Mouse (Mus musculus) granulocyte monocyte progenitor cell, adult 5-6 weeks (primary cell): ENCODE data around the gene Snd1. TPM values are rescaled to one million over a fixed set of nuclear protein-coding genes. Genes with fewer than 3 reads are reported as not detected.

ENCODE experiments used
- ATAC-seq: replicated peaks from 2 replicates; pipeline ENCODE4 v1.8.0; 2016; ENCODE audit warnings: mild to moderate bottlenecking, moderate TSS enrichment, inconsistent platforms; ENCODE audit not compliant: poor library complexity, severe bottlenecking
- total RNA-seq, 2 experiments: library from RNA; stranded (forward) in 1 of 2; stranded (reverse) in 1 of 2; fragments of 200-712, 200-1000 nt in 1 of 2; fragments of >200 nt in 1 of 2; fragmentation: Nextera tagmentation in 1 of 2; gene quantifications; 2 replicates each; pipeline ENCODE4 v1.2.3; 2014 to 2017

Snd1 gene
- total RNA-seq, 2 experiments from 2014 or later: 139 to 188 TPM

GRCm38 (mm10) chr6:28536464-28536863, 61.5 kb downstream of the Snd1 start:
- ATAC-seq: no peak

- ATAC-seq: no peak
Measured at GRCm38 (mm10) chr6:28537851-28538527, 63.0 kb downstream of the Snd1 start.

GRCm38 (mm10) chr6:28542298-28542701, 67.4 kb downstream of the Snd1 start:
- ATAC-seq: no peak

DNA sequence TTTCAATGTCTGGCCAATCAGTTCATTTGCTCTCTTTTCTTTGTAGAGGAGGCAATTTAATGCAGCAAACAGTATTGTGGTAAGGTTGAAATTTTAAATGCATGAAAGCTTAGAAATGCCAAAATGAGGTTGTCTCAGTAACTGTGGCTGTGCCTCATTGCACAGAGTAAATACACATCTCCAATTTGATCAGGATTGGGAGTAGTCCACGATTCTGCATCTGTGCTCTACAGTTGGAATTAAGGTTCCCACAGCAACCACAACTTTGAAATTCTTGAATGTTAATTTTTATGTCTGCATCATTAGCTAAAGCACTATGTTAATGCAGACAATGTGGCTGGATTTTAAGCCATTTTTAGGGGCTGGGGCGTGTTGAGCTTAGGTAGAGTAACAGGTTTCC, 72.0 kb downstream of the Snd1 start:
- no peak for ATAC-seq

DNA sequence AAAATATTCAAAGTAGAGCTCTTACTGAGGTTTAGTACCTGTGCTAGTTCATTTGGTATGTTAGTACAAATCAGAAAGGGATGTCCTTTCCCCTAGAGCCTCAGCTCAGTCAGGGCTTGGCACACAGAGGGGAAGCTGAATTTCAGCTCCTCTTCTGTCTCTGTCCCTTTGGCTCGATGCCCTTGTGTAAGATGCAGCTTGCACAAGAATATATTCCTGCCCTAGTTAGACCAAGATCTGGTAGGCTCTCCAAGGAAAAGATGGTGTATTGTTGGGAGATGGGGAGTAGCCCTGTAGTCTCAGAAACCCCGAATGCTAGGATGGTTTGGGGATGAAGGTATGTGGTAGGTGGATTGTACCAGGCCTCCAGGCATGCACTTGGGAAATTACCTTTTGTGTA, 74.4 kb downstream of the Snd1 start:
- no peak for ATAC-seq

GRCm38 (mm10) chr6:28550255-28551004, 75.5 kb downstream of the Snd1 start:
- ATAC-seq: no peak

DNA sequence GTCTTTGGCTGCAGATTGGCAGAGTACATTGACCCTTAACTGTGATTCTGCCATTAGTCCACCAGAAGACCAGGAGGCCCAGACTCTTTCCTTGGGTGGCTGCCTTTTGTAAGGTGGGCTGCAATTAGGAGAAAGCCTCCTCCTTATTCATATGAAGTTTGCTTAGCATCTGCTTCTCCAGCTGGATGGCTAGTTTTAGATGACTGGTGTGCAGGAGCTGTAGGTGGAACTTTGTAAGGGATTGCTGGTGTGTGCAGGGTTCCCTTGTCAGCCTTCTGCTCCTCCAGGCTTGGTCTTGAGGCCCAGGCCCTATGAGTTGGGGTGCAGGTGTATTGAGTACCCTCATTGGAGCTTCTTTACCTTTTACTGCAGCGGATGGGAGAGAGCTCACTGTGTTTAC, 79.5 kb downstream of the Snd1 start:
- ATAC-seq: no peak

DNA sequence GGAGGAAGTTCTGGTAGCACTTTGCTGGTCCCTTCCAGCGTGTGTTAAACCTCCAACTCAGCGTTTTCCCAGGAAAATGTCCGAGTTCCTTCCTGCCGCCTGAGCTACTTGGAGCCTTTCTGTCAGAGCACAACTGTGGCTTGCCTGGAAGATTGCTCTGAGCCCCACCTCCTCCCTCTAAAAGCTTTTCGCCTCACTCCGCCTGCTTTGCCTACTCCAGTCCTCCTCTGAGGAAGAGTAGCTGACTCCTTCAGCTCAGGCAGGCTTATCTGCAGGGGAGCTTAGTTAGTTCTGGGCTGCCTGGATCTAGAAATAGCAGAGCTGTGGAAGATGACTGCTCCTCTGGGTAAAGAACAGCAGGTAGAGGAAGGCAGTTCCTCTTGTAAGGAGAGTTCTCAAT, 80.1 kb downstream of the Snd1 start:
- ATAC-seq: no peak

DNA sequence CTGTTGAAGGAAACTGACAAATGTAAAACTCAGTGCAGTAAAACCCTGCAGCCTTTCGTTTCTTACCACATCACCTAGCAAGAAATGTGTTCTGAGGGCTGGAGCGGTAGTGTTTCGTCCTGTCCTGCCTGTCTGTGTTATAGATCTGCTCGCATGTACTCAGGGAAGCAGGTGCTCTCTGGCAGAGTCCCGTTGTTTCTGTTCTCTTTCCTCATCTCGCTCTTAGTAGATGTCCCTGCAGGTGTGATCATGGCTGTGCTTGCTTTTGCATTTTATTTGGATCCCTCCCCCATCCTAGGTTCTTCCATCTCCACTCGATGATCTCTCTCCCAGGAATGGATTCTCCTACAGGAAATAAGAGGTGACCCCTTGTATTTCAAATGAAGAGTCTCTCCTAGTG, 80.5 kb downstream of the Snd1 start:
- ATAC-seq: no peak

DNA sequence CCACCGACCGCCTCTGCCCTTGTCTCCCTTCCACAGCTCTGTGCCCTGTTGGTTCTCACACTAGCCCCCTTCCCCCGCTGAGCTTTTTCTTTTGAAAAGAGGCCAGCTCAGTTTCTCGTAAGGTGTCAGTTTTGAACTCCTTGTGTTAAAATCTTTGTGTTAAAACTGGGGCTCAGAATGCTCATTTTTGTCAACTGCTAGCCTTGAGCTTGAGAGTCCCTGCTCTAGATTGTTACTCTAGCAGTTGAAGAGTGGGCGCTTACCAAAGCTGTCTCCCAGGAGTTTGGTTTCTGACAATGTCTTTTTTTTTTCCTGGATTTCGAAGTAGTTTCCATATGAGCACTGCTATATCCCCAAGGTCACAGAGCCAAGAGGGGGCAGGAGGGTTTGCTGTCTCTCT, 82.8 kb downstream of the Snd1 start:
- ATAC-seq: no peak

GRCm38 (mm10) chr6:28559419-28559818, 84.5 kb downstream of the Snd1 start:
- ATAC-seq: no peak

DNA sequence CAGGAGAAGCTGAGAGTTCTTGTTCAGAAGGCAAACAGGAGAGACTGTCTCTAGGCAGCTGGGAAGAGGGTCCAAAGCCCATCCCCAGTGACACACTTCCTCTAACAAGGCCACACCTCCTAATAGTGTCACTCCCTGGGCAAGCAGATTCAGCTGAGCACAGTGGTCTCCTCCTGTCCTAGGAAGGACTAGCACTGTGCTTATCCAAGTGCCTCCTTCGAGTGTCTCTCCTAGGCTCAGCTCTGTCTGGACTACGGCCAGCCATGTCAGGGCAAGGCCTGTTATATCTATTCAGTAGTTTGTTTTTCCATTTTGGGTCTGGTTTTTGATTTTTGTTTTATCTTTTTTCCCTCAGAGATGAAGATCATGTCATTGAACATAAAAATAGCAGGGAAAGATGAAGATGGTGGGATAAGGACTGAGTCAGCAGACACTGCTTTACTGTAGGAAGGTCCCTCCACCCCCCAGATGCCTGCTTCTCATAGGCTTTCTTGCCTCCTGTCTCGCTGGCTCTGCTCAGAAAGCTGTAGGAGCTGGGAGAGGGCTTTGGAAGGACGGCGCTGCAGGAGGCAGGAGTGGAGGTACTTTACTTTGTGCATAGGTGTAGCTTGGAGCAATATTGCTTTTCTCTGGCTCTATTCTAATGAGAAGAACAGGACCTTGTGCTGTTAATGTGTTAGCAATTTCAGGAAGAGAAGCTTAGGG, 86.5 kb downstream of the Snd1 start:
- ATAC-seq: no peak

DNA sequence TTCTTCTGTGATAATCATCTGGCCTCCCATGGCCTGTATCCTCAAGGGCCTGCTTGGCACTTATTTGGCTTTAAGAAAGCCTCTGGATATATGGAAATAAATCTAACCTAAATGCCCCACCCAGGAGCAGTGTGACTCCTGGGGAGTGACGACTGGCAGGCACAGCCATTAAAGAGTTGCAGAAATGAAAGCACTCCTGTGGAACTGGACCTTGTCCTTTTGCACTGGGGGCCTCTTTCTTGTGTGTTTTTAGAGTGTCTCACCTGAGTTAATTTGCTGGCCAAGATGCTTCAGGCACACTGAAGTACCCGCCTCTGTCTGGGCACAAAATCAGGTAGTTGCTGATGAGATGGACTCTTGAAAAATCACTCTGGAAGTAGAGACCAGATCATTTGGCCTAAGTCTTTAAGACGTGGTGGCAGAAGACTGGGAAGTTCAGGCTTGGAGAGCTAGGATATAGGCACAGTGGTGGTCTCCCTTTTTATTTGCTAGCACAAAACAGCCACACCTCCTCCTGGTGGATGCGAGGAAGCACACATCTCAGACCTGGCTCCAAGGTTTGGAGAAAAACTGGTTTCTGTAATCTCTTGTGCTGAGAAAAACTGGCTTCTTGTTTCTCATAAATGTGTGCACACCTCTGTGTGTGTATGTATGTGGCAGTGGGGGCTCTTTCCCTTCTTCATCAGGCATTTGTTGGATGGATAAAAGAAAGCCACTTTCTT, 87.5 kb downstream of the Snd1 start:
- ATAC-seq: no peak

- peak; percentile 66 for ATAC-seq
Measured at GRCm38 (mm10) chr6:28567978-28568377, 93.0 kb downstream of the Snd1 start.

GRCm38 (mm10) chr6:28571946-28572345, 97.0 kb downstream of the Snd1 start:
- no peak for ATAC-seq

- no peak for ATAC-seq
Measured at GRCm38 (mm10) chr6:28572991-28573759, 98.2 kb downstream of the Snd1 start.

GRCm38 (mm10) chr6:28576356-28577264, 101.7 kb downstream of the Snd1 start:
- no peak for ATAC-seq

GRCm38 (mm10) chr6:28582847-28583246, 107.9 kb downstream of the Snd1 start:
- ATAC-seq: no peak

GRCm38 (mm10) chr6:28583399-28583798, 108.5 kb downstream of the Snd1 start:
- no peak for ATAC-seq
